Mouse (Mus musculus) kidney, embryonic 14.5 days (tissue): ENCODE measurements around the gene Drap1. TPM values are rescaled to one million over a fixed set of nuclear protein-coding genes. Genes with fewer than 3 reads are reported as not detected.

Experiments used
- ATAC-seq: fragments of 200-750 bp; cut with Nextera tagmentation; 2 replicates; pipeline ENCODE4 v1.8.0; 2017; ENCODE audit warnings: moderate number of reproducible peaks, mild to moderate bottlenecking, moderate TSS enrichment, moderate library complexity; ENCODE audit not compliant: low FRiP score, low TSS enrichment
- H3K27ac ChIP-seq: fragments of 300-500 bp; sonication (generic); 2 replicates; pipeline ENCODE4 v1.5.1; 2014; ENCODE audit warnings: low read depth, mild to moderate bottlenecking, low read length, moderate library complexity, mixed read lengths
- H3K27me3 ChIP-seq: fragments of 300-500 bp; sonication (generic); 2 replicates; pipeline ENCODE4 v1.6.1; 2014; ENCODE audit warnings: mild to moderate bottlenecking, low read length; ENCODE audit not compliant: control insufficient read depth, insufficient read depth
- H3K36me3 ChIP-seq: fragments of 300-500 bp; sonication (generic); 2 replicates; pipeline ENCODE4 v1.6.1; 2014; ENCODE audit warnings: low read length, mixed read lengths; ENCODE audit not compliant: control insufficient read depth, insufficient read depth
- H3K4me1 ChIP-seq: fragments of 300-500 bp; sonication (generic); 2 replicates; pipeline ENCODE4 v1.6.1; 2014; ENCODE audit warnings: low read length, mixed read lengths; ENCODE audit not compliant: control insufficient read depth, insufficient read depth
- H3K4me2 ChIP-seq: fragments of 300-500 bp; sonication (generic); replicated peaks from 2 replicates; pipeline ENCODE4 v1.6.1; 2014; ENCODE audit warnings: low read depth, mild to moderate bottlenecking, low read length
- H3K4me3 ChIP-seq: fragments of 300-500 bp; sonication (generic); 2 replicates; pipeline ENCODE4 v1.5.1; 2014; ENCODE audit warnings: mild to moderate bottlenecking, low read length
- H3K9ac ChIP-seq: fragments of 300-500 bp; sonication (generic); 2 replicates; pipeline ENCODE4 v1.6.1; 2014; ENCODE audit warnings: low read depth, mild to moderate bottlenecking, low read length, moderate library complexity
- H3K9me3 ChIP-seq: fragments of 300-500 bp; sonication (generic); 2 replicates; pipeline ENCODE4 v1.6.1; 2016; ENCODE audit warnings: low read length; ENCODE audit not compliant: control insufficient read depth
- WGBS: fragments of 180-500 bp; shearing (Covaris S2); extraction: QIAGEN DNeasy Blood & Tissue Kit; methylation state at CpG from one replicate; pipeline ENCODE4 v1.1.7; 2014; 5-methylcytosine and 5-hydroxymethylcytosine counted together
- polyA plus RNA-seq: library from polyadenylated mRNA; unstranded; fragments of >200 nt; fragmentation: Nextera tagmentation; extraction: Ambion mirVana; gene quantifications from 2 replicates; pipeline ENCODE4 v1.2.1, GENCODE M21; 2014

Drap1 gene
- 191 and 248 TPM in 2 replicates for polyA plus RNA-seq

GRCm38 (mm10) chr19:5424782-5425741 lies at the start of gene Drap1, which contains the start of gene AI837181:
Gene Drap1, minus strand, starts transcription at chr19:5424979.
Gene AI837181, plus strand, starts transcription at chr19:5425144.
- peak within 1 kb of the TSS; percentile 83 for H3K27ac ChIP-seq
- H3K9me3 ChIP-seq: no peaks in the 10 kb centered on the region
- H3K4me1 ChIP-seq: peaks cover 25% of the 10 kb centered on the region
- H3K4me2 ChIP-seq: peak within 1 kb of the TSS; percentile 78
- no peaks in the 10 kb centered on the region for H3K27me3 ChIP-seq
- H3K36me3 ChIP-seq: peaks cover 38% of the 10 kb centered on the region
- H3K9ac ChIP-seq: peak within 1 kb of the TSS; percentile 97
- WGBS: under 1% methylated on average over 78 of the region's 87 CpGs
- ATAC-seq: peak; percentile 94
- H3K4me3 ChIP-seq: peak within 1 kb of the TSS; percentile 93

- no peaks in the 10 kb centered on the region for H3K27me3 ChIP-seq
- ATAC-seq: peak; percentile 71
- H3K36me3 ChIP-seq: peaks cover 19% of the 10 kb centered on the region; the same call in 1 of the 2 replicates
- H3K4me1 ChIP-seq: peaks cover 20% of the 10 kb centered on the region; the same call in 1 of the 2 replicates
- WGBS: under 1% methylated on average over 22 of the region's 22 CpGs
- H3K4me2 ChIP-seq: peak within 1 kb of the TSS; percentile 78
- peak within 1 kb of the TSS; percentile 91 for H3K27ac ChIP-seq
- peak within 1 kb of the TSS; percentile 66 for H3K4me3 ChIP-seq
- H3K9ac ChIP-seq: peak within 1 kb of the TSS; percentile 86
- no peaks in the 10 kb centered on the region for H3K9me3 ChIP-seq
Measured at GRCm38 (mm10) chr19:5473720-5474119, 48.9 kb upstream of the Drap1 start, which contains the start of gene Efemp2. Gene Efemp2, plus strand, starts transcription at chr19:5473954.

- Histone ChIP-seq H3K27ac (no peak overlapping the region), H3K4me2 (no peak overlapping the region), H3K9me3 (no peaks in the 10 kb centered on the region), H3K27me3 (no peaks in the 10 kb centered on the region), H3K36me3 (peaks cover 10% of the 10 kb centered on the region; the same call in 1 of the 2 replicates), H3K4me3 (no peak overlapping the region), H3K4me1 (peaks cover 20% of the 10 kb centered on the region; the same call in 1 of the 2 replicates), H3K9ac (no peak overlapping the region)
- WGBS: 81% methylated on average over 3 of the region's 3 CpGs
- ATAC-seq: no peak
Measured at GRCm38 (mm10) chr19:5472857-5473256, 48.1 kb upstream of the Drap1 start.

GRCm38 (mm10) chr19:5471846-5472245 lies 47.1 kb upstream of the Drap1 start:
- H3K4me3 ChIP-seq: no peak overlapping the region
- no peaks in the 10 kb centered on the region for H3K9me3 ChIP-seq
- no peak overlapping the region for H3K27ac ChIP-seq
- H3K9ac ChIP-seq: no peak overlapping the region
- 59% methylated on average over 5 of the region's 5 CpGs for WGBS
- H3K4me2 ChIP-seq: no peak overlapping the region
- no peaks in the 10 kb centered on the region for H3K27me3 ChIP-seq
- no peak for ATAC-seq
- peaks cover 10% of the 10 kb centered on the region for H3K36me3 ChIP-seq
- peaks cover 20% of the 10 kb centered on the region; the same call in 1 of the 2 replicates for H3K4me1 ChIP-seq

- no peak for ATAC-seq
- no peak within 1 kb of the TSS for H3K4me2 ChIP-seq
- H3K4me1 ChIP-seq: no peaks in the 10 kb centered on the region
- WGBS: 62% methylated on average over 5 of the region's 5 CpGs
- H3K27me3 ChIP-seq: no peaks in the 10 kb centered on the region
- no peaks in the 10 kb centered on the region for H3K9me3 ChIP-seq
- peaks cover 41% of the 10 kb centered on the region for H3K36me3 ChIP-seq
- no peak within 1 kb of the TSS for H3K27ac ChIP-seq
- no peak within 1 kb of the TSS for H3K9ac ChIP-seq
- no peak within 1 kb of the TSS for H3K4me3 ChIP-seq
Measured at GRCm38 (mm10) chr19:5468374-5468773, 43.6 kb upstream of the Drap1 start, which contains the start of gene Ctsw. Gene Ctsw, minus strand, starts transcription at chr19:5468507.

- no peaks in the 10 kb centered on the region for H3K27me3 ChIP-seq
- no peak overlapping the region for H3K9ac ChIP-seq
- peaks cover 52% of the 10 kb centered on the region for H3K36me3 ChIP-seq
- H3K4me2 ChIP-seq: no peak overlapping the region
- WGBS: 94% methylated on average over 6 of the region's 6 CpGs
- no peaks in the 10 kb centered on the region for H3K4me1 ChIP-seq
- ATAC-seq: no peak
- H3K9me3 ChIP-seq: no peaks in the 10 kb centered on the region
- no peak overlapping the region for H3K4me3 ChIP-seq
- H3K27ac ChIP-seq: no peak overlapping the region
Measured at GRCm38 (mm10) chr19:5466916-5467500, 42.2 kb upstream of the Drap1 start.

GRCm38 (mm10) chr19:5465037-5465436 lies 40.3 kb upstream of the Drap1 start:
- peaks cover 56% of the 10 kb centered on the region for H3K36me3 ChIP-seq

GRCm38 (mm10) chr19:5463791-5464562 lies 39.2 kb upstream of the Drap1 start:
- 0 out of 2 replicates have a peak, but pooled peaks cover 7% of the 10 kb centered on the region for H3K4me1 ChIP-seq
- H3K27ac ChIP-seq: peak overlapping the region; percentile 15; the same call in 1 of the 2 replicates
- 0 out of 2 replicates have a peak overlapping the region, but pooled peaks have one; percentile 9 for H3K4me3 ChIP-seq
- H3K9me3 ChIP-seq: no peaks in the 10 kb centered on the region
- H3K36me3 ChIP-seq: peaks cover 56% of the 10 kb centered on the region
- H3K9ac ChIP-seq: peak overlapping the region; percentile 36; the same call in 1 of the 2 replicates
- H3K4me2 ChIP-seq: peak overlapping the region; percentile 19
- 40% methylated on average over 15 of the region's 15 CpGs for WGBS
- ATAC-seq: peak; percentile 50
- no peaks in the 10 kb centered on the region for H3K27me3 ChIP-seq

More at GRCm38 (mm10) chr19:5465037-5465436, 40.3 kb upstream of the Drap1 start:
- WGBS: 94% methylated on average over 8 of the region's 8 CpGs
- Histone ChIP-seq H3K4me2 (no peak overlapping the region), H3K9ac (no peak overlapping the region), H3K4me1 (0 out of 2 replicates have a peak, but pooled peaks cover 7% of the 10 kb centered on the region), H3K27me3 (no peaks in the 10 kb centered on the region), H3K27ac (no peak overlapping the region), H3K9me3 (no peaks in the 10 kb centered on the region), H3K4me3 (no peak overlapping the region)
- no peak for ATAC-seq
